Mouse (Mus musculus) cerebellum, adult 8-10 months (tissue): Measurements from ENCODE around the gene Tnk1.

ENCODE experiments used
- DNase-seq: peaks from one replicate; pipeline ENCODE4 v3.0.0; 2022

Tnk1 gene

DNA sequence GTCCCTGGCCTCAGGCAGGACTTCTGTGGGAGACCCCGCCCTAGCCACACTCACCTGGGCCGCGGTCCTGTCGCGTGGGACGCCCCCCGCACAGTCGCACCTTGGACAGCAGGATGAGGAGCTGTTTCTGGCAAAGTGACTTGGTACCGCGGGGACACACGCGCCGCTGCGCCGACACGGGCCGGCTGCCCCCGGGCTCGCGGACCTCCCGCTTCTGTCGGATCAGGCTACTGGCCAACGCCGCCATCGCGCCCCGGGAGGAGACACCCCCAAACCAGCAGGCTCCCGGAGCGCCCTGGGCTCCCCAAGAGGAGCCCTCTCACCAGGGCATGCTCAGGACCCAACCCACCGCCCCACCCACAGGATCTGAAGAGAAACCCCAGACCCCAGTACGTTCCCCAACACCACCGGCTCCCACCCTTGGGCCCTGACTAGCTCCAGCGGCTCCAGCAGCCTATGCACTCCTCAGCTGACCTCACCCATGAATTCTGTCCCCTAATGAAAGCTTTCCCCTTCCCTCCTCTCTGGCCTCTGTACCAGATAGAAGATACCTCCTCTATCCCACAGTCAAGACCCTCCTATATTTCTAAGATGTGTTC lies 57.1 kb downstream of the Tnk1 start, which contains the start of gene Fgf11:
Fgf11 (minus strand) TSS at position 479 of the 599 bp plus-strand sequence.
- DNase-seq, result no peak
